Mouse (Mus musculus): ENCODE data around the gene Ints1.

GRCm38 (mm10) chr5:139815964-139816363 is 40.5 kb upstream of the Ints1 start:
- TF ChIP-seq POLR2A (IDR thresholded peaks at IDR 0.05; ENCODE audit: low read depth, low read length) (no peak), CTCF (IDR thresholded peaks at IDR 0.05; ENCODE audit: extremely low read depth, insufficient read depth, insufficient read length, insufficient replicate concordance) (no peak)

Measured in spleen, adult 2 months (tissue).